Mouse (Mus musculus) layer of hippocampus, postnatal 36 days (tissue): ENCODE measurements at regions not wholly inside any gene's neighbourhood (a gene's known extent, or its start where the extent isn't known, plus 50 kb on each side); places are given as distances from the start of the nearest gene placed in this dataset.

Experiments used
- DNase-seq, 2 experiments: peaks; one replicate each; pipeline ENCODE4 v3.0.0; 2022

DNA sequence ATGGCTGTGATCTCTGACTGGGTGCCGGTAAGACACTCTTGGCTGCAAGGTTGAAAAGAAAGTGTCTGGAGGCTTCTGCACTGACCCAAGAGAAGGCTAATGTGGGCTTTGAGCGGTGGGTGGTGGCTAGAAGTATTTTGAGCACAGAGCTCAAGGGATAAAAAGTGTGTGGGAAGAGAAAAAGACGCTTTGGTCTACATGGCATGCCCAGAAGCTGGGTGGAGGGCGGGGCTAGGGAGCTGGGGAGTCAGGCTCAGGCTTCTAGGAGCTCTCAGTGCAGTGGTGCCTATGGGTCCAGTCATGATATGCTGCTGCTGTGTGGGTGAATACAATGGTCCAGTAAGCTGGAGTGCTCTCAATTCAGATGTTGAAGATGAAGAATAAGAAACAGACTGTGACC is 152.1 kb downstream of the Efnb1 start:
- DNase-seq: no peak

GRCm38 (mm10) chrX:99286876-99287275 is 150.9 kb downstream of the Efnb1 start:
- DNase-seq: no peak

DNA sequence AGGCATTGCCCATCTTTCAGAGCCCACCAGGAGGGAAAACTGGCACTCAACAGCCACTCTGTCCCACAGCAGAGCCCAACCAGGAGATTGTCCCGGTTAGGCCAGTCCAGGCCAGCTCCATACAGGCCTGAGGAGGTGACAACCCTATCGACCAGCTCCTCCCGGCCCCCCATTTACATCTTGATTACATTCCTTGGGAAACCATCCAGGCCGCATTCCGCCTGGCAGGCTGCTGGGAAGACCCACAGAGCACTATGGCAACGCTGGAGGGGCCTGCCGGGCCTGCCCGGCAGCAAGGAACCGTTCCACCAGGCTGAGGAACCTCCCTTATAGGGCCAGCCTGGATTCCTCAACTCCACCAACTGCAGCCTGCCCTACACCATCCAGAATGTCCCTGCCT is 149.7 kb downstream of the Efnb1 start:
- no peak for DNase-seq

DNA sequence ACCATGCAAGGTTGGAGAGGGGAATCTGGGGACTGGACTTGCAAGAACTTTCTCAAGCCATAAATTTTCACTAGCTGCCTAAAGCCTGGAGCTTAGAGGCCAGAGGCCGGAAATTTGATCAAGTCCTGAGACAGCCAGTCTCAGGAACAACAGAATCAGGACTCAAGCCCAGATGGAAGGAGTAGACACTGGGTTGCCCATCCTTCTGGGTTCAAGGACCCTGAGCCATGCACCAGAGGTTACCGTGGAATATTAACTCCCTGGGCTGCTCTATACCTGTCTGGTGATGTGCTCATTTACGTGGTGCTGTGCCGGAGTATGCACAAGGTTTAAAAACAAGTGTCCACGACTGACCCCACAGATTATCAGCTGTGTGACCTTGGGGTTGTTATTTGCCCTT is 145.1 kb downstream of the Efnb1 start:
- DNase-seq: no peak

DNA sequence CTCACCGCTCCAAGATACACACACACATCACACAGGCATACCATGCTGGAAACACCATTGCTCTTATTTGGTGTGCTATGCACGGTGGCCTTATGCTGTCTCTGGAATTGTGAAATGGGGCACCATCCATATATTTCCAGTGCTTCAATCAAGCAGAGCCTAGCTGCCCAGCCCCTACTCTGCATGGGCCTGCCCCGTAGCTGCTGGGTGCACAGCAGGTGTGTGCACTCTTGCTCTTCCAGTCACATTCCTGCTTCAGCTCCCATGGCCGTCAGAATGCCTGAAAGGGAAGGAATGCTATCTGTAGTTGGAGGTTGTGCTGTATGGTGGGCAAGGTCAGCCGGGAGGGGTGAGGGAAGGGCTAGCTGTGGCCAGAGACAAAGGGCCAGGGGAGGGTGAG is 144.6 kb downstream of the Efnb1 start:
- DNase-seq: no peak

DNA sequence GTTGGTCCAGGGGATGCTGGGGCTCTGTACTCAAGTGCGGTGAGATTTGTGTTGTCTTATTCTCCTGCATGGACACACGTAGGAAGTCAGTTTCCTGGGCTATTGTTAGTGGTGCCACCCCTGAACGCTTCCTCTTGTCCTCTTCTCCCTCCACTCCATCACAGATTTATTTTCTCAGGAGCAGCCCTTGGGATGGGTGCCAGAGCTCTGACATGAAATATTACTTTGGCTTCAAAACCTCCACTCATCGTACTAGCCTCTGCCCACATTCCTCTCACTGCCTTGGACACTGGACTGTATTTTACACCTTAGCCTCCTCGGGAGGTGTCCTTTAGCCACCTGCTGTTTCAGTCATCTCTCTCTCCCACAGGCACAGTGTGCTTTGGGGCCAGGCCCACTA is 139.6 kb downstream of the Efnb1 start:
- no peak for DNase-seq

DNA sequence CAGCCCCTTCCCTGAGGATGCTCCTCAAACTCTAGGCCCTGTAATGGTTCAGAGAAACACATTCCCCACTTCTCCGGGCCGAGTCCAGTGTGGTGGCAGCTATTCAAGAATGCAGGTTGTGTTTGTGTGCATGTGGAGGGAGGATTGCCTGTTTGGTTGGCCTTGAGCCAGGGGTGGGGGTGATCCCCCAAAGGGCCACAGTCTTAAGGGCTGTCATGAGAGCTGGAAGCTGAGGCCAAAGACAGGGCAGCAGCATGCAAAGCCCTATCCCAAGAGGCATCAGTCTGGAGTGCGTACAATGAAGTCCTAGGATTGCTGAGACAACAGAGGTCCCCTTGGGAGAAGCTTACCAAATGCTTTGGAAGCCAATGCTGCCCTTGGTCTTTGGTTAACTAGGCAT is 136.0 kb downstream of the Efnb1 start:
- DNase-seq: no peak

DNA sequence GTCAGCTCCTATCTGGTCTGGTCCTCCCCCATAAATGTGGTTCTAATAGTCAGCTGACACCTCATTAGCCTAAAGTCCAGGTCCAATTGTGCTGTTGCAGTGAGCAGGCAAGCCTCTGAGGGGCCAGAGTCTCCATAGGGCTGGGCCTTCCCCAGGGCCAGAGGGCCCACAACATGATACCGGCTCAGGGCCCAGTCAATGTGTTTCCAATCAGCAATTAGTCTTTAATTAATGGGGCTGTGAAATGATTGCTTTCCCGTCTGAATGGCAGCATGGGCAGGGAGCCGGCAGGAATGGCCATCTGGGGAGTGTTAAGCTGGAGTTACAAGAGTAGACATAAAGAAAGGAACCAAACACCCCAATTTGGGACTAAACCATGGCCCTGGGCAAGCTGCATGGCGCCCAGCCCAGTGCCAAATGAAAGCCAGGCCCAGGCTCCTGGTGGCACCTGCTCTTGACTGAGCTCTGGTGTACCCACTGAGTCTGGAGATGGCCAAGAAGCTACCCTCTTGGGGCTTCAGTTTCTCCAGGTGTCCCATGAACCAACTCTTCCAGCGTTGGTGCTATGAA is 113.2 kb downstream of the Efnb1 start:
- DNase-seq: no peak

DNA sequence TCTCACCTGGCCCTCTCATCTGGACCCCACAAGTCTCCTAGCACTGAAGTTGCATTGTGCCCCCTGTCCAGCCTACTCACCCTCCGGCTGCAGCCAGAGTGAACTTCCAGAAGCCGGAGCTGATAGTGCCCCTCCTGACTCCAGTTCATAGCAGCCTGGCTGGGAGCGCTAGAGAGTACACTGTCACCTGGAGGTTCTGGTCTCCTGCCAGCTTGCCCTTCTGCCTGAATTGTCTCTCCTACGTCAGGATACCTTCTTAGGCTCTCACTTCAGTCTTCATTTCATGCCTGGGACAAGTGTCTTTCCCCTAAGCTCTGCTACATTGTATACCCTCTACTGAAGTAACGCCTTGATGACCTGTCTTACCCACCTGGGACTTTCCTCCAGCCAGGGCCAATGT is 112.3 kb downstream of the Efnb1 start:
- DNase-seq: no peak

DNA sequence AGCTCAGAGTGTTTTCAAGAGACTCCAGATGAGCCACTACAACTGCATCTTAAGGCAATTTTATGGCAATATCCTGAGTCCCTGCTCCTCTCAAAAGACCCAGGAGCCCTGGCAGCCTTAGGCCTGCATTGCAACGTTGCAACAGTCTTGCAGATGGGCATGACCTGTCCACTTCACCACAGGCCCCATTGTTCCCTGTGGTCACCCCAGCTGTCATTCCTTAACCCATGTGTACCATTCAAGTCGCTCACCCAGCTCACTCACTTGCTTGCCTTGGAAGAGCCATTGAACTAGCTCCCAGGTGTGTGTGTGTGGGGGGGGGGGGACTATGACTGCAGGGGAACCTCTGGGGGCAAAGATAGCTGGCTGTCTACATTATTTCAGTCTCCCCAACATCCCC is 110.8 kb downstream of the Efnb1 start:
- no peak for DNase-seq

GRCm38 (mm10) chrX:99246051-99246450 is 110.1 kb downstream of the Efnb1 start:
- no peak for DNase-seq

DNA sequence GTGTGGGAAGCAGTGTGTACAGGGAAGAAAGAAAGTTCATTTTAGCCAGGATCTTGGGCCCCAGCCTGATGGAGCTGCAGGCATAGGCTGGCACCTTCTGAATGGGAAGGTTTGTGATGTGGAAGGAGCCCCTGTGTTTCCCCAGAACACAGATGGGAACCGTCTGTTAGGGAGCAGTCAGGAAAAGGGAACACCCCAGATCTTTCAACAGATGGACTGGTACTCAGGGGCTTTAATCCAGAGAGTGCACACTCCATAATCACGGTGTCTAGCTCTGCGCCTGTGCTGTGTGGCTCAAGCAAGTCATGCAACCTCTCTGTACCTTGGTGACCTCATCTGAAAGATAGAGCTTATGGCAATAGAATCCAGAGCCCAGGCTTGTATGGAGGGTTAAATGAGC is 109.6 kb downstream of the Efnb1 start:
- no peak for DNase-seq

DNA sequence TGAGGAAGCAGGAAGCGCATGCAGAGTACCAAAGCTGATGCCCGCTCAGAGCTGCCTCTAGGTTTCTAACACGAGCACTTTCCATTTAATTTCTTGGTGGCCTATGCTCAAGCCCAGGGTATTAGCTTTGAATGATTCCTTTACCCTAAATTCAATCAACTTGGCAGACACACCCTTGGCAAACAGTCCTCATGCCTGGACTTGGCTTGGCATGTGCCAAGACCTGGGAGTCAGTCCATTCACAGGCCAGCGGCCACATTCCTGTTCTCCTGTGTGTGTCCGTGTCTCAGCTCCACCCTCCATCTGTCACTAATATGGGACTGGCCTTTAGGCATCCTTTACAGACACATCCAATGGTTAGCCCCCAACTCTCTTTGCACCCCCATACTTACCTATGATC is 107.3 kb downstream of the Efnb1 start:
- no peak for DNase-seq

DNA sequence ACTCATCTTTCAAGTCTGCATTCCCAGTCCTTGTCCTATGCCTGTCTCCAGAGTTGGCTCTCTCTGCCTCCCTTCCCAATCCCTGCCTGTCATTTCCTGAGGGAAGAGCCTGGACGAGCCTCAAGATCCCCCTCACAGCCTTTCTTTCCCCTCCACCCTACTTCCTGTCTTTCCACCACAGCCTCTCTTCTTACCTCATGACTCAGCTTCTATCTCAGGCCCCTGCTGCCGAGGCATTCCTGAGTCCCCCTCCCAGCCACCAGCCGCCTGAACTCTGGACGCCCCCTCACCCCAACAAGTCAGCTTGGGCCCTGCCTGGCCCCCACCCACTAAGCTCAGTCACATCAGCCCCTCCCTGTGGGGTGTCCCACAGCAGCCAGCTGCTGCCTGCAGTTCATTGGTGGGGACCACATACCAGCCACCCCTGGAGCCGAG is 105.8 kb downstream of the Efnb1 start:
- no peak for DNase-seq

- no peak for DNase-seq
Observed at GRCm38 (mm10) chrX:99233035-99233434, 97.1 kb downstream of the Efnb1 start.

GRCm38 (mm10) chrX:99232331-99232730 is 96.4 kb downstream of the Efnb1 start:
- no peak for DNase-seq

- DNase-seq: no peak
Observed at GRCm38 (mm10) chrX:99225111-99225752, 89.3 kb downstream of the Efnb1 start.

- no peak for DNase-seq
Observed at GRCm38 (mm10) chrX:99222017-99222416, 86.1 kb downstream of the Efnb1 start.

DNA sequence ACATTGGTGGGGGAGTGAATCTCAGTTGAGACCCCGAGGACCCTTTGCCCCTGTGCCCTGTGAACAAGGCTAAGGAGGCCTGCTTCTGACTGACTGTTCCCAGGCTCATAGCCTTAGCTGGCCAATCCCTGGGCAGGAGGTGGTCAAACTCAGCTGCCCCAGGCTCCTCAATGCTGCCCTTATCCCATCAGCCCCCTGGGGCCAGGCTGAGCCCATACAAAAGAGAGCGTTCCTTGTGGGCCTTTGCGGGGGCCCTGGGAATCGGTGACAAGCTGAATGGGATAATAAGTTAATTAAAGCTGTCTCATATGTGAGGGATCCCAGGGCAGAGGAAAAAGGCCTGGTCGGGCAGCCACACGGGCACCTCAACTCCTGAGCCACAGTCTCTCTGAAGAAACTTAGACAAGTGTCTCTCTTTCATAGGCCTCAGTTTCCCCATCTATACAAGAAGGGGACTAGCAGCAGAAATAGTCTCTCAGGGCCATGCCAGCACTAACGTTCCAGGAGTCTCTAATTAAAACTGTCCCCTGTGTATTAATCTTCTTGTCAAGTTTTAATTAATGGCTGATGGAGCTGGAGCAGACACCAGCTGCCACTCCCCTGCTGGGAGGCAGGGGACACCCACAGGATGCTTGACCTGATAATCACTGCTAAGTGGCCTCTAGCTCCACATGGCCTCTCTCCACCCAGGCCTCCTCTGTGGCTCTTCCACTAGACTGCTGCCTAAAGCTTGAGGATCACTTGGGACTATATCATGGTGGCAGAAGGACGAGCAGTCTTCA is 84.9 kb downstream of the Efnb1 start:
- no peak for DNase-seq

DNA sequence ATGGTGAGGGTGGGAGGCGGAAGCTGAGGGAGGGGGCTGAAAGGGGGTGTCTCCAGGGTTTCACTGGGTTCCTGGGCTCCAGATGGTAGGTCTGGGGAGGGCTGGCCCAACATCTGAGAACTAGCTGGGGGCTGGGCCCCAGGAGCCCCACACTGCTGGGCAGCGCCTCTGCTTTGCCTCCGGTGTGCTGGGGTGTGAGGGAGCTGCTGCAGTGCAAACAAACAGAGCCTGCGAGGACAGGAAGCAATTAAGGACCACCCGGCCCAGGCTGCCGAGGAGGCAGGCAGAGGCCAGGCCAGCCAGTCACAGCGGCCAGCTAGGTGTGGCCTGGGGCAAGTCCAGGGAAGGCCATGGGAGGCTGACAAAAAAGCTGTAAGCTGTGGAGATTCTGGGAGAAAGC is 82.3 kb downstream of the Efnb1 start:
- no peak for DNase-seq

DNA sequence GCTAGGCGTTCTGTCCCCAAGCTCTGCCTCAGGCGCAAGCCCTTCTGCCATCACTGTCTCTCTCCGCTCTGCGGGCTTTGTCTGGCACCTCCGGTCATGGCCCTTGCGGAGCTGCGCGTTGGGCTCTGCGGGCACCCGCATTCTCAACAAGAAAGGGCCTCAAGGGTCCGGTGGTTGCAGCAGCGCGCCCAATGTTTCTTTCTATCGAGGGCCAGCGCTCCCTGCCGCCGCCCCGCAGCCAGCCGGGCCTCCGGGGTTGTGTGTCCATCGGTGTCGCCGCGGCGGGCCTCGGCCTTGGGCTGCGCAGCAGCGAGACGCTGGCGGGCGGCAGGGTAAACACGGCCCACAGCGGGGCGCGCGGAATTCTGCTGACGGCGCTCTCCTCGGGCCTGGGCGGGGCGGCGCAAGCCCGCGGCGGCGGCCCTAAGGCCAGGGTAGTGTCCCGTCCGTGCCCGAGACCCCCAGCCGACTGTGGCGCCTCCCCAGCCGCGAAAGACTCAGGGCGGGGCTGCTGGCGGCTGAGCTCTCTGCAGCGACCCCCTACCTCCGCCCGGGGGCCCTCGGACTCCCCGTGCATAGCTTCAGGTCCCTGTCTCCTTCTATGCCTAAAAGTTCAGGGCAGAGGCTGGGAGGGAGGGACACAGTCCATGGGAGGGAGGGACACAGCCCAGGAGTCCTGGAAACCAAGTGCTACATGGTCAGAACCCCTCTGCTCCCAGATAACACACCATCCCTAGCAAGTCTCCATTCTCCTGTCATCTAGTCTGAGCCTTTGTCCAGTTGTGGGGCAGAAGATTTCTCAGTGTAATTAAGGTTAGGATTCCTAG is 80.9 kb downstream of the Efnb1 start:
- DNase-seq: peak in 1 of 2 experiments; percentile 10

GRCm38 (mm10) chrX:99215931-99216330 is 80.0 kb downstream of the Efnb1 start:
- no peak for DNase-seq

DNA sequence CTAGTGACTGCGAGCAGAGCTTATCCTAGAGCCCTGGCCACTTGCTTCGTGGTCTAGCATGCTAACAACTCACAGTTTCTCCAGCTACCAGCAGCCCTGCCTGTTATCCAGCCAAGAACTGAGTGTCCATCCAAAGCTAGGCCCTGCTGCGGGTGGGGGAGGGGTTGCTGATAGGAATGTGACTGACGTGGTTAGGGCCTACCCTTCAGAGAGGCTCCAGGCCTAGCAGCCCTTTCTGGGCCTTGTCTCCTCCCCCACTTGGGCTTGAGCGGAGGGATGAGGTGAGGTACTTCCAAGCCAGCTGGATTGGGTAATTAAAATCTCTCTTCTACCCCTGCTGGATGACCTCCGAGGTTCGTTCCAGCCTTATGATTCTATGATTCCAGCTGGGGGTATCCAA is 79.2 kb downstream of the Efnb1 start:
- DNase-seq: no peak
